Mouse (Mus musculus): ENCODE results near the gene V1ra8. TPM values are rescaled to one million over a fixed set of nuclear protein-coding genes. Genes with fewer than 3 reads are reported as not detected.

V1ra8 gene
- polyA plus RNA-seq (2014; fragmentation: Illumina TruSeq; extraction: RNeasy Lipid Tissue Mini Kit (QIAGEN cat#74804); ENCODE audit: low read depth, low replicate concordance) = not detected

DNA sequence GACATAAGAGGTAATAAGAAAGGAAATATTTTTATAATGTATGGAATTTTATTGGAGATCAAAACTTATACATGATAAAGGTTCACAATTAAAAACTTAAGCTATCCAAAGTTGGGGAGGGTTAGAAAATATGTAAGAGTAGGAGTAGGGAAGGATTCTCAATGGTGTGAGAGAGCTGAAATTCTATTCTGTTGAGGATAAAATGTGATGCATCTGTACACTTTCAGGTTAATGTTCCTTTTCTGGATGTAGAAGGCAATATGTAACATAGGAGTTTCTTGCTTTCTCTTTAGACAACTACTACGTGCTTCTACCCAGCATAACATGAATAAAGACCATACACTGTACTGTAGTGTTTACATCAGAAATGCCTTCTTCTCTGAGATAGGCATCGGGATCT is at the start of gene V1ra8:
V1ra8 (plus strand) TSS at position 301 of the 400 bp plus-strand sequence.

GRCm38 (mm10) chr6:90174508-90174907 is 28.1 kb upstream of the V1ra8 start, which contains the start of gene Vmn1r52:
Gene Vmn1r52 (plus strand): TSS chr6:90174808.

DNA sequence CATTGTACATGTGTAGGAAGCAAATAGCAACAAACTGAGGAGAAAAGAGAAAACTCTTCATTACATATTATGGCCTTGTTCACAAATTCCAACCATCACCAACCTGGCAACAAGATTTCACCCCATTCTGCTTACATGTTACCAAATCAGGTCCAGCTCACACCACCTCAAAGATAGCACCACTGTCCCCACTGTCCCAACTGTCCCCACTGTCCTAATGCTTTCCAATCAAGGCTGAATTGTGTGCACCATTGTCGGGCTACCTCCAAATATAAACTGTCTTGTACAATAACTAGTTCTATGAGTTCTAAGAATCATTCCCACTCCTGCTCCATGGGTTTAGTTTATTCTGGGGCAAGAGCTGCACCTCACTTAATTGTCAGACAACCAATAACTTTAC is 21.7 kb downstream of the V1ra8 start, which contains the start of gene Vmn1r53:
Vmn1r53 (minus strand) TSS at position 101 of the 400 bp plus-strand sequence.

DNA sequence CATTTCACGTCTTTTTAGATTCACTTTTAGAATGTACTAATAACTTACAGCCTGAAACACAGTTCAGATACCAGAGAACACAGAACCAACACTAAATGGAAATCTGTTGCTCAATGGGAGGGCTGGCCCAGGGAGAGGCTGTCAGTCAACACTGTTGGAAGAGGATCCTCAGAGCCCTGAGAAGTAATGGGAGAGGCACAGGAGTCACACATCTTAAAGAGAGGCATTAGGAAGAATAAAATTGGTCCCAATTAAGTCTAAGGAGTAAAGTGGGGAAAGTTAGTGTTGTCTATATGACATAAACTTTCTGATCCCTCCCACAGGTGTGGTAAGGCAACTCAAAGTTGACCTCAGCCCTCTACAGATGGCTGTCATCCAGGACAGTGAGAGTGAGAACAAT is 43.4 kb downstream of the V1ra8 start, which contains the start of gene Vmn1r54:
Vmn1r54 (plus strand) TSS at position 301 of the 400 bp plus-strand sequence.

Other genes starting within 250 kb of the V1ra8 start
- gene Vmn1r46, start 233.5 kb upstream of the V1ra8 start, polyA plus RNA-seq (2014; fragmentation: Illumina TruSeq; extraction: RNeasy Lipid Tissue Mini Kit (QIAGEN cat#74804); ENCODE audit: low read depth, low replicate concordance) = not detected
- gene Vmn1r47, start 186.6 kb upstream of the V1ra8 start, polyA plus RNA-seq (2014; fragmentation: Illumina TruSeq; extraction: RNeasy Lipid Tissue Mini Kit (QIAGEN cat#74804); ENCODE audit: low read depth, low replicate concordance) = not detected
- not detected for gene Vmn1r48, start 166.0 kb upstream of the V1ra8 start, polyA plus RNA-seq (2014; fragmentation: Illumina TruSeq; extraction: RNeasy Lipid Tissue Mini Kit (QIAGEN cat#74804); ENCODE audit: low read depth, low replicate concordance)
- gene Vmn1r49, start 124.3 kb upstream of the V1ra8 start, polyA plus RNA-seq (2014; fragmentation: Illumina TruSeq; extraction: RNeasy Lipid Tissue Mini Kit (QIAGEN cat#74804); ENCODE audit: low read depth, low replicate concordance) = not detected
- gene Vmn1r50, start 101.4 kb upstream of the V1ra8 start, polyA plus RNA-seq (2014; fragmentation: Illumina TruSeq; extraction: RNeasy Lipid Tissue Mini Kit (QIAGEN cat#74804); ENCODE audit: low read depth, low replicate concordance) = not detected
- gene Vmn1r51, start 80.2 kb upstream of the V1ra8 start, polyA plus RNA-seq (2014; fragmentation: Illumina TruSeq; extraction: RNeasy Lipid Tissue Mini Kit (QIAGEN cat#74804); ENCODE audit: low read depth, low replicate concordance) = not detected
- not detected for gene Vmn1r52, start 28.0 kb upstream of the V1ra8 start, polyA plus RNA-seq (2014; fragmentation: Illumina TruSeq; extraction: RNeasy Lipid Tissue Mini Kit (QIAGEN cat#74804); ENCODE audit: low read depth, low replicate concordance)
- not detected for gene Vmn1r53, start 21.6 kb downstream of the V1ra8 start, polyA plus RNA-seq (2014; fragmentation: Illumina TruSeq; extraction: RNeasy Lipid Tissue Mini Kit (QIAGEN cat#74804); ENCODE audit: low read depth, low replicate concordance)
- not detected for gene Vmn1r54, start 43.5 kb downstream of the V1ra8 start, polyA plus RNA-seq (2014; fragmentation: Illumina TruSeq; extraction: RNeasy Lipid Tissue Mini Kit (QIAGEN cat#74804); ENCODE audit: low read depth, low replicate concordance)
- not detected for gene BC048671, start 98.4 kb downstream of the V1ra8 start, polyA plus RNA-seq (2014; fragmentation: Illumina TruSeq; extraction: RNeasy Lipid Tissue Mini Kit (QIAGEN cat#74804); ENCODE audit: low read depth, low replicate concordance)
- gene Chst13, start 122.4 kb downstream of the V1ra8 start, polyA plus RNA-seq (2014; fragmentation: Illumina TruSeq; extraction: RNeasy Lipid Tissue Mini Kit (QIAGEN cat#74804); ENCODE audit: low read depth, low replicate concordance) = not detected
- gene Uroc1, start 130.5 kb downstream of the V1ra8 start, polyA plus RNA-seq (2014; fragmentation: Illumina TruSeq; extraction: RNeasy Lipid Tissue Mini Kit (QIAGEN cat#74804); ENCODE audit: low read depth, low replicate concordance) = 9.7 TPM
- gene Zxdc, start 166.7 kb downstream of the V1ra8 start, polyA plus RNA-seq (2014; fragmentation: Illumina TruSeq; extraction: RNeasy Lipid Tissue Mini Kit (QIAGEN cat#74804); ENCODE audit: low read depth, low replicate concordance) = 11.0 TPM
- not detected for gene Cfap100, start 226.0 kb downstream of the V1ra8 start, polyA plus RNA-seq (2014; fragmentation: Illumina TruSeq; extraction: RNeasy Lipid Tissue Mini Kit (QIAGEN cat#74804); ENCODE audit: low read depth, low replicate concordance)